Mouse (Mus musculus) small intestine, adult 2 months (tissue): ENCODE results near the gene Trim54.

Source experiments
- CTCF ChIP-seq: fragments of 200-500 bp; IDR thresholded peaks from 2 replicates; pipeline ENCODE4 v1.5.1; 2012; ENCODE audit warnings: low read depth, mild to moderate bottlenecking, control low read depth, inconsistent platforms, low read length, moderate library complexity, mixed read lengths; ENCODE audit not compliant: insufficient replicate concordance, insufficient read length; ENCODE audit errors: extremely low read depth
- POLR2A ChIP-seq: fragments of 200-500 bp; IDR thresholded peaks from 2 replicates; pipeline ENCODE4 v1.6.1; 2012; ENCODE audit warnings: low read depth, mild to moderate bottlenecking, control low read depth, inconsistent platforms, low read length, moderate library complexity

GRCm38 (mm10) chr5:31164878-31165277 is 48.4 kb downstream of the Trim54 start:
- TF ChIP-seq CTCF (no peak), POLR2A (no peak)
